Mouse (Mus musculus): Measurements from ENCODE around the gene Afmid. TPM values are rescaled to one million over a fixed set of nuclear protein-coding genes. Genes with fewer than 3 reads are reported as not detected.
"Not testable (repeated sequence)": the region's sequence is repeated elsewhere in the genome, so short reads cannot be mapped to it uniquely, and the experiment has no call there.

The Afmid gene
- polyA plus RNA-seq, 1 experiment, result 11.1 TPM

DNA sequence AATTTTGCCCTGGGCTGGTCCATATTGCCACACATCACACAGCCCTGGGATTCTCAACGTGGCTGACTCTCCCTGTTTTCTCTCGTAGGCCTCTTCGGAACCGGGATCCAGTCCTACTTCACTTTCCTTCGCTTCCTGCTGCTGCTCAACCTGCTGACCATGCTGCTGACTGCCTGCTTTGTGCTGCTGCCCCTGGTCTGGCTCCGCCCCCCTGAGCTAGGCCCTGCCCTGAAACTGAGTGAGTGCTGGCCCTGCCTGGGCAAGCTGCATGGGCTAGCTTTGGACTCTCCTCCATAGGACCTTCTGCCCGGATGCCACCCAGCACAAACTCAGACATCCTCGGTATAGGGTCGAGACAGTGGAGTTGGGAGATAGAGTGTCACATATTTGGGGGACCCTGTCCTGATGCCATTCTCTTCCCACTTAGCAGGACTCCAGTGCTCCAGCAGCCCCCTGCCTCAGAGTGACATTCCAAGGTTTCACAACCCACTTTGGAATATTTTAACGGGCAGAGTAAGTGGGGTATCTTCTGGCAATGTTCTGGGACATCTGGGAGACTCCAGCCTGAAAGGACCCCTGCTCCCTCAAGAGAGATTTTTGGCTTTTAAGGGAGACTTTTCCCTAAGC is 41.9 kb upstream of the Afmid start:
- Histone ChIP-seq H3K4me1 (ENCODE audit: control insufficient read depth, insufficient read depth, insufficient read length, low read length) (peaks cover 22% of the 10 kb centered on the region), H3K4me3 (ENCODE audit: low read depth, low read length) (peak overlapping the region; percentile 80; the same call in 1 of the 2 replicates), H3K27ac (ENCODE audit: insufficient read depth, low read depth, low read length) (no peak overlapping the region), H3K36me3 (ENCODE audit: control insufficient read depth, insufficient read depth, low read length) (no peaks in the 10 kb centered on the region), H3K27me3 (ENCODE audit: control insufficient read depth, insufficient read depth, low read length) (no peaks in the 10 kb centered on the region)
- WGBS, result 68% methylated on average over 10 of the region's 10 CpGs
- TF ChIP-seq POLR2A (IDR thresholded peaks at IDR 0.05; ENCODE audit: low read depth, low read length), result no peak
- no peak for TF ChIP-seq CTCF (IDR thresholded peaks at IDR 0.05; ENCODE audit: extremely low read depth, insufficient read length, insufficient replicate concordance, low read depth, low read length)

DNA sequence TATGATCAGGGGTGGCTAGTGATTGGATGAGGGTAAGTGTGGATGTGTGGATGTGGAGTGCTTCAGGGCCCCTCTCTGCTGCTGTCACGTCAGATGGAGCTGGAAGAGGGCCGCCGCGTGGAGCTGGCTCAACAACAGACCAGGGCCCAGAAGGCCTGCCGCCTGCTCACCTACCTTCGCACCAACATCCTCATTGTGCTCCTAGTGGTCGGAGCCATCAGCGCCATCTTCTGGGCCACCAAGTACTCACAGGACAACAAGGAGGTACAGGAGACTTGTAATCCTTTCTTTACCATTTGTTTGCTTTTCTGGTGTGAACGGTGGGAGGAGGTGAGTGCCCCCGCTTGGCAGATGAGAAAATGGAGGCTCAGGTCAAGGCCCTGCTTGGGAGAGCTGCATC is 39.4 kb upstream of the Afmid start:
- Histone ChIP-seq H3K27ac (ENCODE audit: insufficient read depth, low read depth, low read length) (no peak overlapping the region), H3K36me3 (ENCODE audit: control insufficient read depth, insufficient read depth, low read length) (no peaks in the 10 kb centered on the region), H3K4me3 (ENCODE audit: low read depth, low read length) (no peak overlapping the region), H3K27me3 (ENCODE audit: control insufficient read depth, insufficient read depth, low read length) (no peaks in the 10 kb centered on the region), H3K4me1 (ENCODE audit: control insufficient read depth, insufficient read depth, insufficient read length, low read length) (peaks cover 17% of the 10 kb centered on the region)
- TF ChIP-seq POLR2A (IDR thresholded peaks at IDR 0.05; ENCODE audit: low read depth, low read length) (no peak), CTCF (IDR thresholded peaks at IDR 0.05; ENCODE audit: extremely low read depth, insufficient read length, insufficient replicate concordance, low read depth, low read length) (peak; percentile 67; the same call in 1 of the 2 replicates)
- WGBS, result 10% methylated on average over 10 of the region's 10 CpGs

DNA sequence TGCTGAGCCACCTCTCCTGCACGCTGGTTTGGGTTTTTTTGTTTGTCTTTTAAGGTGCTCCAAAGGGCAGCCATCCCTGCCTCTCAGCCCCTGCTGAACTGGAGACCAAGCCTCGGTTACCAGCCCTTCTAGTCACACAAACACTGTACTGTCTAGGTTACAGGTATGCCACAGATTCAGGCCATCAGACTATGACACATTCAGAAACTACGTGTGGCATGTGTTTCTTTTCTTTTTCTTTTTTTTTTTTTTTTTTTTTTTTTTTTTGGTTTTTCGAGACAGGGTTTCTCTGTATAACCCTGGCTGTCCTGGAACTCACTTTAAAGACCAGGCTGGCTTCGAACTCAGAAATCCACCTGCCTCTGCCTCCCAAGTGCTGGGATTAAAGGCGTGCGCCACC is 37.2 kb upstream of the Afmid start:
- not testable (repeated sequence) for H3K27me3 ChIP-seq (ENCODE audit: control insufficient read depth, insufficient read depth, low read length); H3K36me3 ChIP-seq (ENCODE audit: control insufficient read depth, insufficient read depth, low read length); H3K4me3 ChIP-seq (ENCODE audit: low read depth, low read length); H3K27ac ChIP-seq (ENCODE audit: insufficient read depth, low read depth, low read length)
- peaks cover 17% of the 10 kb centered on the region for H3K4me1 ChIP-seq (ENCODE audit: control insufficient read depth, insufficient read depth, insufficient read length, low read length)
- WGBS, result 89% methylated on average over 7 of the region's 7 CpGs

DNA sequence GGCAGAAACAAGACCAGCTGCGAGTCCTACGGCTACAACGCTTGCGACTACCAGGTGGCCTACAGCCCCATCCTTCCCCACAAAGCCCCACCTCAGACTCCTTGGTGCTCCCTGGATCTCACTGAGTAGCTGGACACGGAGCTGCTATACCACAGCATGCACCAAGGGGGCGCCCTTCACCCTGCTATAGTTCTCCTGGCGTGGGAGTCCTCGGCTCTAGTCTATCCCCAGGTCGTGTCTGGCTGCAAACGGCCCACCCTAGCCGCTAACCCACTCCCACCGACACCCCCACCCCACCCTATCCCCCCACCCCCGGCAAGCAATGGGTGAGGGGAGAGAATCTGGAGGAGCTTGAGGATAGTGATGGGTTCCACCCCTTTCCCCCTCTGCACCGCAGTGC is 35.4 kb upstream of the Afmid start:
- H3K4me1 ChIP-seq (ENCODE audit: control insufficient read depth, insufficient read depth, insufficient read length, low read length), result peaks cover 13% of the 10 kb centered on the region
- no peak overlapping the region; the same call in 1 of the 2 replicates for H3K27ac ChIP-seq (ENCODE audit: insufficient read depth, low read depth, low read length)
- peak overlapping the region; percentile 69 for H3K4me3 ChIP-seq (ENCODE audit: low read depth, low read length)
- H3K36me3 ChIP-seq (ENCODE audit: control insufficient read depth, insufficient read depth, low read length), result no peaks in the 10 kb centered on the region
- TF ChIP-seq POLR2A (IDR thresholded peaks at IDR 0.05; ENCODE audit: low read depth, low read length), result no peak
- TF ChIP-seq CTCF (IDR thresholded peaks at IDR 0.05; ENCODE audit: extremely low read depth, insufficient read length, insufficient replicate concordance, low read depth, low read length), result peak; percentile 90
- WGBS, result 2% methylated on average over 14 of the region's 14 CpGs
- no peaks in the 10 kb centered on the region for H3K27me3 ChIP-seq (ENCODE audit: control insufficient read depth, insufficient read depth, low read length)

GRCm38 (mm10) chr11:117790703-117791440 is 34.9 kb upstream of the Afmid start:
- 24% methylated on average over 23 of the region's 23 CpGs for WGBS

GRCm38 (mm10) chr11:117791441-117791761 is 34.3 kb upstream of the Afmid start:
- Histone ChIP-seq H3K27me3 (ENCODE audit: control insufficient read depth, insufficient read depth, low read length) (no peaks in the 10 kb centered on the region), H3K27ac (ENCODE audit: insufficient read depth, low read depth, low read length) (peak overlapping the region; percentile 96), H3K4me3 (ENCODE audit: low read depth, low read length) (peak overlapping the region; percentile 69), H3K4me1 (ENCODE audit: control insufficient read depth, insufficient read depth, insufficient read length, low read length) (peaks cover 13% of the 10 kb centered on the region), H3K36me3 (ENCODE audit: control insufficient read depth, insufficient read depth, low read length) (no peaks in the 10 kb centered on the region)
- no peak for TF ChIP-seq POLR2A (IDR thresholded peaks at IDR 0.05; ENCODE audit: low read depth, low read length)
- no peak for TF ChIP-seq CTCF (IDR thresholded peaks at IDR 0.05; ENCODE audit: extremely low read depth, insufficient read length, insufficient replicate concordance, low read depth, low read length)
- WGBS, result 83% methylated on average over 9 of the region's 9 CpGs

More at GRCm38 (mm10) chr11:117790703-117791440, 34.9 kb upstream of the Afmid start:
- no peaks in the 10 kb centered on the region for H3K27me3 ChIP-seq (ENCODE audit: control insufficient read depth, insufficient read depth, low read length)
- TF ChIP-seq POLR2A (IDR thresholded peaks at IDR 0.05; ENCODE audit: low read depth, low read length) (peak; percentile 72), CTCF (IDR thresholded peaks at IDR 0.05; ENCODE audit: extremely low read depth, insufficient read length, insufficient replicate concordance, low read depth, low read length) (no peak)
- no peaks in the 10 kb centered on the region for H3K36me3 ChIP-seq (ENCODE audit: control insufficient read depth, insufficient read depth, low read length)
- H3K27ac ChIP-seq (ENCODE audit: insufficient read depth, low read depth, low read length), result peak overlapping the region; percentile 96
- H3K4me1 ChIP-seq (ENCODE audit: control insufficient read depth, insufficient read depth, insufficient read length, low read length), result peaks cover 13% of the 10 kb centered on the region
- H3K4me3 ChIP-seq (ENCODE audit: low read depth, low read length), result peak overlapping the region; percentile 69

DNA sequence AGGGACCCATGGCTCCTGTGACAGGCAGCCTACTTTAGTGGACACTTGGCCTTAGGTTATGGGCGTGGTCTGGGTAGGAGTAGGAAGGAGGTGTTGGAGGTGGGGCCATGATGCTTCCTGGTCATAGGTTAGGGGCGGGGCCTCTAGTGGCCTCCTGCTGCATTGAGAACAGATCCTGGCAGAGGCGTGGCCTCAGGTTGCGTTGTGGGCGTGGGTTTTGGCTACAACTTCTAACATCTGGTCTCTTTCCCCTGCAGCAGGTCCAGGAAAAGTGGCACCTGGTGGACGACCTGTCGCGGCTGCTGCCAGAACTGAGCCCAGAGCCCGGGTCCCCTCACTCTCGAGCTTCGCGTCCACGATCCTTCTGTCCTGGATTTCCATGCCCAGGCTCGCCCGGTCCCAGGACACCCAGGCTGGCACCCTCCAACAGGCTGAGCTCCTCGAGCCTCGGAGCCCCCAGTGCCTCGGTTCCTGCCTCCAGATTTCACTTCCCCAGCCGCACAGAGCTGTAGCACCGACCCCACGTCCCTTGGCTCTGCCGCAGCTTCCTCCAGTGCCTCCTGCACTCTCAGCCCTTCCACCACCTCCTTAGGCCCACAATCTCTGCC is 33.3 kb upstream of the Afmid start:
- H3K4me3 ChIP-seq (ENCODE audit: low read depth, low read length), result peak overlapping the region; percentile 69
- H3K36me3 ChIP-seq (ENCODE audit: control insufficient read depth, insufficient read depth, low read length), result no peaks in the 10 kb centered on the region
- TF ChIP-seq CTCF (IDR thresholded peaks at IDR 0.05; ENCODE audit: extremely low read depth, insufficient read length, insufficient replicate concordance, low read depth, low read length), result no peak
- TF ChIP-seq POLR2A (IDR thresholded peaks at IDR 0.05; ENCODE audit: low read depth, low read length), result peak; percentile 46; the same call in 1 of the 2 replicates
- H3K27me3 ChIP-seq (ENCODE audit: control insufficient read depth, insufficient read depth, low read length), result no peaks in the 10 kb centered on the region
- WGBS, result 7% methylated on average over 22 of the region's 22 CpGs
- H3K27ac ChIP-seq (ENCODE audit: insufficient read depth, low read depth, low read length), result peak overlapping the region; percentile 96
- peaks cover 13% of the 10 kb centered on the region for H3K4me1 ChIP-seq (ENCODE audit: control insufficient read depth, insufficient read depth, insufficient read length, low read length)
